Mouse (Mus musculus) frontal cortex, postnatal 10 days (tissue): ENCODE measurements around the gene Bean1.
"Not testable (repeated sequence)": the region's sequence is repeated elsewhere in the genome, so short reads cannot be mapped to it uniquely, and the experiment has no call there.

Experiments
- DNase-seq, 2 experiments: peaks; one replicate each; pipeline ENCODE4 v3.0.0; 2022; ENCODE audit warnings: low spot score in 2 of 2, mixed read lengths in 1 of 2

The Bean1 gene

GRCm38 (mm10) chr8:104242038-104242644 is 71.9 kb downstream of the Bean1 start:
- DNase-seq: no peak

DNA sequence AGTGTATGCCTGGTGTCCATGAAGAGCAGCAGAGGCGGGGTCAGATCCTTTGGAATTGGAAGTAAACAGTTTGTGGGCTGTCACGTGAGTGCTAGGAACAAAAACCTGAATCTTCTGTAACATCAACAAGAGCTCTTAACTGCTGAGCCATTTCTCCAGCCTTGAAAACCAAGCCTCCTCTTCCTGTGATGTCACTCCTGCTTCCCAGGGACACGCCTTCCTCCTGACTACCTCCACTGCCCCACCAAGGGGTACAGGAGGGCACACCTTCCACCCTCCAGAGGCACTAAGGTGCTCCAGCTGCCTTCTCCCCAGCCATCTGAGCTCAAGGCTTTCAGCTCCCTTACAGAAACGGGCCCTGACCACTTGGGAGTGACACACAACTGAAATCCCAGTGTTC is 76.4 kb downstream of the Bean1 start:
- no peak for DNase-seq

- peak in 1 of 2 experiments; percentile 37 for DNase-seq
Measured at GRCm38 (mm10) chr8:104247054-104247907, 77.0 kb downstream of the Bean1 start.

DNA sequence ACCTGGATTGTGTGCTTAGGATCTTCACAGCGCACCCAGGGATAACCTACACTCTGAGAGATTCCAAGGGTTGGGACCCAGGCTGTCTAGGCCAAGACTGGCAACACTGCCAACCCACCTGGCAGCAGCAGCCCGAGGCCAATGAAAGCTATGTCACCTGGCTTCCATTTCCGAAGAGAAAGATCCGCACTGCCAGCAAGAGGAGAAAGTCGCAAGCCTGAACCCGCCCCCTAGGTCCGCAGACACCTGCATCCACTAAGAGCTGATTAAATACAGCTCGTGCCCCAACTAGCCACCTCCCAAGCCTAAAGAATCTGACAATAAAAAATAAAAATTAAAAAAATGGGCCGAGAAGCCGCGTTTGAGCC is 77.7 kb downstream of the Bean1 start:
- DNase-seq: no peak

DNA sequence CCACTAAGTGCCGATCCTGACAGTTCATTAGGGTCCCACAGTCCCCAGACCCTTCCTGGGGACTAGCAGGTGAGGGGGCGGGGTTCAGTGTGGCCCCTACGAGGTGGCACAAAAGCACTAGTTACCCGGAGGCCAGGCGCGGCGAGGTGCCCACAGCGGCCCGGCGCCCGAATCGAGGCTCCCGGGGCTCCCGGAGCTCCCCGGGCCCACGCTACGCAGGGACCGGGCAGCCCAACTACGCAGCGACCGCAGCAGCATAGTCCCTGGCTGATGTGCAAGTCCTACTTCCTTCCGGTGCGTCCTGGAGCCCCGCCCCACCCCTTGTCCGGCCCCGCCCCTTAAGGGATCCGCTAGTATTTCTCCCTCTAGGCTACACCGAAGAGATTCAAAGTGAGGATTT is 78.0 kb downstream of the Bean1 start, which contains the start of gene Tk2:
TSS of gene Tk2 (minus strand) at position 283 of the 400 bp plus-strand sequence.
- peak; percentile 60 to 70 for DNase-seq

DNA sequence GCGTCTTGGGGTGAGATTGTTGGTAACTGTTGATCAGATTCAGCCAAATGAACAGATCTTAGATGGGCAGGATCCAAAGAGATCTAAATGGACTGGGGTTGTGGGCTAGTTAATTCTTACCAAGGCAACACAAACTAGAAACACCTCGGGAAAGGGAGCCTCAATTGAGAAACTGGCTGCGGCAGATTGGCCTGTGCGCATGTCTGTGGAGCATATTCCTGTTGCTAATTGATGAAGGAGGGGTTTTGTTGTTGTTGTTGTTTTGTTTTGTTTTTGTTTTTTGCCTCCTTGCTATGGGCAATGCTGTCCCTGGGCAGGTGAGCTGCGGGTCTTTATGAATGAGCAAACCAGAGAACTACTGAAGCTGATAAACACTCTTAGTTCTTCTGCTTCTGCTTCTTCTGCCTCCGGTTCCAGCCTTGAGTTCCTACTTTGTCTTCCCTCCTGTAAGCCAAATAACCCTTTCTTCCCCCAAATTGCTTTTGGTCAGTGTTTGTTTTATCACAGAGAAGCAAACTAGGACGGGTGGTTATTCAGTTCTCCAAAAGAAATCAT is 79.3 kb downstream of the Bean1 start:
- DNase-seq: no peak

DNA sequence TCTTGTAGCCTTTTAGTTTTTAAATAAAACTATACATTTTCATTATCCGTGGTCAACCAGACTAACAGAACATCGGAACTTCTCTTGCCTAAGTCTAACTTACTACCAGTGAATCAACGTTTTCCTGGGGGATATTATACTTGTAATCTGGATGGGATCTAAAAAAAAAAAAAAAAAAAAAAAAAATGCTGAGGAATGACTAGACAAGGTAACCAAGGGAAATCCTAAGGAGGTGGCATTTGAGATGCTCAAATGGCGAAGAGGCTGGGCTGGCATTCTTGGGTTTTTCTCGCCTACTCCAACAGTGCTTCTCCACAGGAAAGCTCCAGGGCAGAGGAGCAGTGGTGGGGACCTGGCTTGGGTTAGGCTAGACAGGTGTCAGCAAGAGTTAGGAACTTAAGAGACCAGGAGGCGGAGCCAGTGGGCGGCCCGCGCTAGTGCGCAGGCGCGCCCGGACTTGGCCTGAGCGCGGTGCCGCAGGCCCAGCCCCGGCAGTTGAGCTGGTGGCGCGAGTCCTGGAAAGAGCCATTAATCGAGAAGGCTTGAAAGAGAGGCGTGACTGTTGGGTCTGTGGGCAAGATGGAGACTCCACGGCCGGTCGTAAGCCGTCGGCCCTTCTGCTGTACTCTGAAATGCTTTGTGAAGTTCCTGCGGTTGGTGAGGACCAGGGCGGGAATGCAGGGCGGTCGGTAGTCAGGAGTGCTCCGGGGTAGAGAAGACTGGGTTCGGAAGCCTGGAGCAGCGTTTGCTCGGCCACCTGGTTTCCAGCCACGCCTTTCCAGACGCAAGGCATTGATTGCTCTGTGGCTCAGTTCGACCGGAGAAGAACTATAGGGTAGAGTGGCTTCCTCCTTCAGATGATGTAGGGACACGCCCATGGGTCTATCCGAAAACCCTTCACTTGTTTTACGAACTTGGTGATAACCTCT is 80.5 kb downstream of the Bean1 start, which contains the start of gene Cklf:
TSS of gene Cklf (plus strand) at position 423 of the 929 bp plus-strand sequence.
- peak; percentile 40 to 72 for DNase-seq

GRCm38 (mm10) chr8:104251461-104251860 is 81.2 kb downstream of the Bean1 start:
- DNase-seq: no peak

DNA sequence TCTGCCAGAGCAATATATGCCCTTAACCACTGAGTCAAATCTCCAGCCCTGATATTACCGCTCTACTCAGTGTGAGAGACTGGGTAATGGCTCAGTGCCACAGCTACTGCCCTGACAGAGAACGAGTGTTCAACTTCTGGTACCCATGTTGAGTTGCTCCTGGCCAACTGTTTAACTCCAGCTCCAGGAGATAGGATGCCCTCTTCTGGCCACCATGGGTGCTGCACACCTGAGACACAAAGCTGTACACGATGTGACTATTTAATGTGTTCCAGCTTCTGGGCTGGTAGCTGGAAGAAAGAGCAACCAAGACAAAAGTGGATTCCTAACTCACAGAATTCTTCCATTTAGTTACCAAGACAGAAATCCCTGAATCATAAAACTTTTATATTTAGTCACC is 82.8 kb downstream of the Bean1 start:
- DNase-seq: no peak

DNA sequence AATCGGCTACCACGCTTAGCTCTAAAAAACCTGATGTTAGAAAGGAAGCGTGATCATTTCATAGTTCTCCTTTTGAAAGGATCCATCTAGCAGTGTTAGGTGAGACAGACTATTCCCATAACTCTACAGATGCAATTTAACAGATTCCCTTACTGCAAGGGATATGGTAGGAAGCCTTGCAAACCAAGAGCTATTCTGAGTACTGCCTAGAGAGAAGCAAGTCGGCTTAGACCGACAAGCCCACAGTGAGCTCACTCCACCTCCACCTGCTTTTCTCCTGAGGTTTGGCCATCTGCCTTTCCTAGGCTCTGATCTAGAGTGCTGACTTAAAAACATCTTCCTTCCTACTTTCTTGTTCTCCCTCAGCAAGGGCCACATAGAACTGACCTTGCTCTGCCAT is 91.6 kb downstream of the Bean1 start:
- not testable (repeated sequence) for DNase-seq

DNA sequence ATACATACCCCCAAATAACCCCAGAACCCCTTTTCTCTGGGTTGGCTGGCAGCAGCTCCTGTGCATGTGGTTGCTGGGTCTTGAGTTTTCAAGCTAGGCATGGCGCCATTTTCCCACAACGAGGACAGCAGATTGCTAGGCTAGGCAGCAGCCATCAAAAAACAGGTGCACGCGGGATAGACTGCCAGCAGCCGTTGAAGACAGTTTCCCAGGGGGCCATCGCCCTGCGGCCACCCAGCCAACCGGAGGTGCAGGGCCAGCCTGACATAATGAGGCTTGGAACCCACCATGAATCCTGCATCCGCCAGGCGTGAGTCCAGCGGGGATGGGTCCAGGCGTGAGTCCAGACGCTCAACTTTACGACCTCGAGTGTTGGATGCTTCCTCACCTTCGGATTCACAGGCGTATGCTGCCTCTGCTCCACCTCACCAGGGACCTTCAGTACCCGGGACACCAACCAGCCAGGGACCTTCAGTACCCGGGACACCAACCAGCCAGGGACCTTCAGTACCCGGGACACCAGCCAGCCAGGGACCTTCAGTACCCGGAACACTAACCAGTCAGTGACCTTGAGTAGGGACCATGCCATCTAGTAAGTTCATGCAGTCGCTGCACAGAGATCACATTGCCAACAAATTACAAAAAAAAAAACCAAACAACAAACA is 94.2 kb downstream of the Bean1 start:
- not testable (repeated sequence) for DNase-seq

- DNase-seq: no peak
Measured at GRCm38 (mm10) chr8:104268368-104268767, 98.1 kb downstream of the Bean1 start.
